ENCODE assay signal across 9 mouse cellular contexts in genomic region chr10:23674633-23675515, GRCm38 (mm10).
DNase-seq lines count a peak whose midpoint lies in the region; ATAC-seq and TF ChIP-seq lines count a peak whose summit lies in the region.
"Had no signal": no experiment of that assay in that cellular context is flagged by ENCODE, and none has a peak within 500 bp of the region (broad histone marks: within the 10 kb centered on the region; RNA-seq: fewer than 3 reads in every experiment).

No protein-coding gene starts in this region.

- H3K4me2 ChIP-seq in forebrain, postnatal 0 days (ENCODE audit: low read depth): peak overlapping the region; percentile 27

- no peak overlapping the region for H3K27ac ChIP-seq in forebrain, postnatal 0 days (ENCODE audit: low read depth, low read length)
- H3K27ac ChIP-seq in limb, embryonic 10.5 days: peak overlapping the region; percentile 51

- no peaks in the 10 kb centered on the region for H3K36me3 ChIP-seq in forebrain, postnatal 0 days (ENCODE audit: insufficient read depth)
- no peaks in the 10 kb centered on the region for H3K36me3 ChIP-seq in limb, embryonic 10.5 days
- H3K36me3 ChIP-seq: G1E had no signal

- no peaks in the 10 kb centered on the region; the same call in 1 of the 2 replicates for H3K4me1 ChIP-seq in forebrain, postnatal 0 days (ENCODE audit: insufficient read depth)
- peaks cover 41% of the 10 kb centered on the region for H3K4me1 ChIP-seq in limb, embryonic 10.5 days

- no peak for TF ChIP-seq CTCF in forebrain, postnatal 0 days (IDR thresholded peaks at IDR 0.05; ENCODE audit: low read depth)

- no peaks in the 10 kb centered on the region for H3K9me3 ChIP-seq in forebrain, postnatal 0 days (ENCODE audit: low read length)
- H3K9me3 ChIP-seq in limb, embryonic 10.5 days (replicated peaks): no peaks in the 10 kb centered on the region
- H3K9me3 ChIP-seq: G1E had no signal

- WGBS in forebrain, postnatal 0 days: 9% methylated on average over 16 of the region's 16 CpGs
- 80% methylated on average over 16 of the region's 16 CpGs for WGBS in limb, embryonic 10.5 days

- peak overlapping the region; percentile 25; the same call in 1 of the 2 replicates for H3K9ac ChIP-seq in forebrain, postnatal 0 days

- DNase-seq in layer of hippocampus, adult 11-12 months (ENCODE audit: low spot score): peak; percentile 15
- no peak for DNase-seq in layer of hippocampus, adult 9-10 months (ENCODE audit: low spot score)
- peak; percentile 77 for DNase-seq in forebrain, postnatal 0 days
- DNase-seq in limb, embryonic 10.5 days (ENCODE audit: low spot score): no peak
- peak; percentile 6 to 23 for DNase-seq in right cerebral cortex, adult 2 months (ENCODE audit: low spot score in 2 of 2)

- peak; percentile 93 for ATAC-seq in forebrain, postnatal 0 days
- ATAC-seq in granulocyte monocyte progenitor cell, adult 5-6 weeks (replicated peaks; ENCODE audit: poor library complexity, severe bottlenecking): no peak
- no peak for ATAC-seq in inflammation-experienced regulatory T-cells, adult 6 months
- no peak for ATAC-seq in CD4-positive, CD25-positive, alpha-beta regulatory T cell, adult 4 months

- no peaks in the 10 kb centered on the region for H3K27me3 ChIP-seq in forebrain, postnatal 0 days (ENCODE audit: insufficient read depth, low read length)
- no peaks in the 10 kb centered on the region for H3K27me3 ChIP-seq in limb, embryonic 10.5 days (ENCODE audit: low read depth, poor library complexity, severe bottlenecking)

- peak overlapping the region; percentile 16; the same call in 1 of the 2 replicates for H3K4me3 ChIP-seq in forebrain, postnatal 0 days (ENCODE audit: low read depth, low read length)
- H3K4me3 ChIP-seq in limb, embryonic 10.5 days: no peak overlapping the region

Comparison
In these comparisons a context has a peak if more than half of its experiments do, and no peak if none do; other contexts are left out.
1. DNase-seq: peak in layer of hippocampus, adult 11-12 months (single experiment), forebrain, postnatal 0 days (single experiment) and right cerebral cortex, adult 2 months (2 of 2); none in layer of hippocampus, adult 9-10 months (single experiment) and limb, embryonic 10.5 days (single experiment).